Mouse (Mus musculus) embryonic facial prominence, embryonic 13.5 days (tissue): Measurements from ENCODE around the gene Ctnna2. TPM values are rescaled to one million over a fixed set of nuclear protein-coding genes. Genes with fewer than 3 reads are reported as not detected.

ENCODE experiments used
- ATAC-seq: fragments of 200-750 bp; cut with Nextera tagmentation; 2 replicates; pipeline ENCODE4 v1.8.0; 2017; ENCODE audit warnings: low read depth; ENCODE audit not compliant: insufficient number of reproducible peaks, insufficient read depth, low FRiP score, low TSS enrichment
- H3K27ac ChIP-seq: fragments of 300-500 bp; sonication (generic); 2 replicates; pipeline ENCODE4 v1.5.1; 2015; ENCODE audit warnings: moderate library complexity, mild to moderate bottlenecking, inconsistent platforms
- H3K27me3 ChIP-seq: fragments of 300-500 bp; sonication (generic); 2 replicates; pipeline ENCODE4 v1.6.1; 2015; ENCODE audit warnings: mild to moderate bottlenecking, inconsistent platforms
- H3K36me3 ChIP-seq: fragments of 300-500 bp; sonication (generic); 2 replicates; pipeline ENCODE4 v1.6.1; 2015; ENCODE audit warnings: mild to moderate bottlenecking, inconsistent platforms
- H3K4me1 ChIP-seq: fragments of 300-500 bp; sonication (generic); 2 replicates; pipeline ENCODE4 v1.6.1; 2015; ENCODE audit warnings: inconsistent platforms
- H3K4me2 ChIP-seq: fragments of 300-500 bp; sonication (generic); 2 replicates; pipeline ENCODE4 v1.6.1; 2015; ENCODE audit warnings: moderate library complexity, mild to moderate bottlenecking, inconsistent platforms
- H3K4me3 ChIP-seq: fragments of 300-500 bp; sonication (generic); 2 replicates; pipeline ENCODE4 v1.5.1; 2015; ENCODE audit warnings: mild to moderate bottlenecking, inconsistent platforms
- H3K9ac ChIP-seq: fragments of 300-500 bp; sonication (generic); 2 replicates; pipeline ENCODE4 v1.6.1; 2015; ENCODE audit warnings: mild to moderate bottlenecking, inconsistent platforms
- H3K9me3 ChIP-seq: fragments of 300-500 bp; sonication (generic); 2 replicates; pipeline ENCODE4 v1.6.1; 2016; ENCODE audit warnings: inconsistent platforms
- WGBS: fragments of 180-500 bp; shearing (Covaris S2); methylation state at CpG from one replicate; pipeline ENCODE4 v1.1.7; 2015; ENCODE audit warnings: mixed read lengths; 5-methylcytosine and 5-hydroxymethylcytosine counted together
- polyA plus RNA-seq: library from polyadenylated mRNA; unstranded; fragments of >200 nt; fragmentation: Nextera tagmentation; extraction: Ambion mirVana; gene quantifications from 2 replicates; pipeline ENCODE4 v1.2.1, GENCODE M21; 2015

Gene Ctnna2
- polyA plus RNA-seq, 1 experiment from 2014 or later, result 9.1 TPM

DNA sequence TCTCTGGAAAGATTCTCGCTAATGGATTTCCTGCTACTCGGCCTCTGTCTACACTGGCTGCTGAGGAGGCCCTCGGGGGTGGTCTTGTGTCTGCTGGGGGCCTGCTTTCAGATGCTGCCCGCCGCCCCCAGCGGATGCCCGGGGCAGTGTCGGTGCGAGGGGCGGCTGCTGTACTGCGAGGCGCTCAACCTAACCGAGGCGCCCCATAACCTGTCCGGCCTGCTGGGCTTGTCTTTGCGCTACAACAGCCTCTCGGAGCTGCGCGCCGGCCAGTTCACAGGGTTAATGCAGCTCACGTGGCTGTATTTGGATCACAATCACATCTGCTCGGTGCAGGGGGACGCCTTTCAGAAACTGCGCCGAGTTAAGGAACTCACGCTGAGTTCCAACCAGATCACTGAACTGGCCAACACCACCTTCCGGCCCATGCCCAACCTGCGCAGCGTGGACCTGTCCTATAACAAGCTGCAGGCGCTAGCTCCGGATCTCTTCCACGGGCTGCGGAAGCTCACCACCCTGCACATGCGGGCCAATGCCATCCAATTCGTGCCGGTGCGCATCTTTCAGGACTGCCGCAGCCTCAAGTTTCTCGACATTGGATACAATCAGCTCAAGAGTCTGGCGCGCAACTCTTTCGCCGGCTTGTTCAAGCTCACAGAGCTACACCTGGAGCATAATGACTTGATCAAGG is 735.8 kb downstream of the Ctnna2 start:
- Histone ChIP-seq H3K36me3 (no peaks in the 10 kb centered on the region), H3K4me1 (peaks cover 17% of the 10 kb centered on the region), H3K9me3 (no peaks in the 10 kb centered on the region), H3K4me2 (peak overlapping the region; percentile 98), H3K9ac (peak overlapping the region; percentile 74), H3K4me3 (peak overlapping the region; percentile 59), H3K27ac (peak overlapping the region; percentile 39; the same call in 1 of the 2 replicates), H3K27me3 (peaks cover 59% of the 10 kb centered on the region)
- 0 out of 2 replicates have a peak, but pooled peaks have one; percentile 7 for ATAC-seq
- WGBS, result under 1% methylated on average over 43 of the region's 43 CpGs

DNA sequence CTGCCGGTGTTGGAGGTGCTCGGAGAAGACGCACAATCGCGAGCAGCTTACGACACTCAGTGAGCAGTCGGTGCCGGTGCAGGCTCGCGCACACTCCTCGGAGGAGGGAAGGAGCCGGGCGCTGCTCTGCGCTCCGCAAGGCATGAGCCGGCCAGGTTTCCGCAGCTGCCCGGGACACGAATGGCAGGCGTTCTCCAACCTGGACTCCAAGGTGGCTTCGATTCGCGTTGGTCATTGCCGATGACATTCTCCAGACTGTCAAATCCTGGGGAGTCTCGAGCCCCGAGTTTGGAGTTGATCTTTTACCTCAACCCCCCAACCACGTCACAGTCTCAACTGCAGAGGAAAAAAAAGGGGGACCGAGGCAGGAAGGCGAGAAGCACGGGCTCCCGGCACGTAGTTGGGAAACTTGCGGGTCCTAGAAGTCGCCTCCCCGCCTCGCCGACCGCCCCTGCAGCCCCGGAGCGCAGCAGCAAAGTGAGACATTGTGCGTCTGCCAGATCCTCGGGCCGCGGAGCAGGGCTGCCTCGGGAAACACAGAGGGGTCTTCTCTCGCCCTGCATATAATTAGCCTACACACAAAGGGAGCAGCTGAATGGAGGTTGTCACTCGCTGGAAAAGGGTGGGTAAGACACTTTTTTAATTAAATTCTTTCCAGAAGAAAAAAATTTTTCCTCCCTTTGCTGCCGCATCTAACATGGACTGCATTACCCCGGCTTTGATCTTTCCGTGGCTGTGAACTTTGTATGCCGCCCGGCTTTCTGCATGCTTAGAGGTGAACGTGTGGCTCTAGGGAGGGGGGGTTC is 736.7 kb downstream of the Ctnna2 start, which contains the start of gene Lrrtm1:
Lrrtm1 (plus strand) TSS at position 89 of the 806 bp plus-strand sequence.
- H3K27me3 ChIP-seq, result peaks cover 58% of the 10 kb centered on the region
- H3K4me3 ChIP-seq, result peak within 1 kb of the TSS; percentile 59
- peak within 1 kb of the TSS; percentile 66 for H3K27ac ChIP-seq
- peak; percentile 85 for ATAC-seq
- H3K9me3 ChIP-seq, result no peaks in the 10 kb centered on the region
- H3K4me1 ChIP-seq, result peaks cover 17% of the 10 kb centered on the region
- no peaks in the 10 kb centered on the region for H3K36me3 ChIP-seq
- under 1% methylated on average over 53 of the region's 53 CpGs for WGBS
- peak within 1 kb of the TSS; percentile 74 for H3K9ac ChIP-seq
- H3K4me2 ChIP-seq, result peak within 1 kb of the TSS; percentile 98

DNA sequence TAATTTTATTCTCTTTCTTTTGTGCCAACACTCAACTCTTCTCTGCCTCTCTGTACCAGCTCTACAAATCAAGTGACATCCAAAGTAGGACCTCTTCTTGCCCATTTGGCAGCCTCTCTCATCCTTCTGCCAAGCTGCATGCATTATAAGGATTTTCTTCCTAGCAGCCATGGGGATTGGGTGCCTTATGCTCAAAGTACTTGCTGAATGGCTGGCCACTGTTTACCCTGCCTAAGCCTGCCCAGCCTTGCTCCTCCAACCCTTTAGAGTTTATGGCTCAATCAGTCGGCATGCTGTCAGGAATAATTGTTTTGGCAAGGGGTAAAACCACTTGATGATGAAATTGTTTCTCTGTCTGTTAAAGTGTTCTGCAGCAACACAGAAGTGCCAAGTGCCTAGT is 739.1 kb downstream of the Ctnna2 start:
- Histone ChIP-seq H3K4me3 (no peak overlapping the region), H3K9me3 (no peaks in the 10 kb centered on the region), H3K4me2 (no peak overlapping the region), H3K9ac (no peak overlapping the region), H3K27me3 (peaks cover 38% of the 10 kb centered on the region), H3K27ac (no peak overlapping the region), H3K4me1 (peaks cover 17% of the 10 kb centered on the region), H3K36me3 (no peaks in the 10 kb centered on the region)
- WGBS, result 46% methylated on average over 1 of the region's 1 CpGs
- ATAC-seq, result no peak

DNA sequence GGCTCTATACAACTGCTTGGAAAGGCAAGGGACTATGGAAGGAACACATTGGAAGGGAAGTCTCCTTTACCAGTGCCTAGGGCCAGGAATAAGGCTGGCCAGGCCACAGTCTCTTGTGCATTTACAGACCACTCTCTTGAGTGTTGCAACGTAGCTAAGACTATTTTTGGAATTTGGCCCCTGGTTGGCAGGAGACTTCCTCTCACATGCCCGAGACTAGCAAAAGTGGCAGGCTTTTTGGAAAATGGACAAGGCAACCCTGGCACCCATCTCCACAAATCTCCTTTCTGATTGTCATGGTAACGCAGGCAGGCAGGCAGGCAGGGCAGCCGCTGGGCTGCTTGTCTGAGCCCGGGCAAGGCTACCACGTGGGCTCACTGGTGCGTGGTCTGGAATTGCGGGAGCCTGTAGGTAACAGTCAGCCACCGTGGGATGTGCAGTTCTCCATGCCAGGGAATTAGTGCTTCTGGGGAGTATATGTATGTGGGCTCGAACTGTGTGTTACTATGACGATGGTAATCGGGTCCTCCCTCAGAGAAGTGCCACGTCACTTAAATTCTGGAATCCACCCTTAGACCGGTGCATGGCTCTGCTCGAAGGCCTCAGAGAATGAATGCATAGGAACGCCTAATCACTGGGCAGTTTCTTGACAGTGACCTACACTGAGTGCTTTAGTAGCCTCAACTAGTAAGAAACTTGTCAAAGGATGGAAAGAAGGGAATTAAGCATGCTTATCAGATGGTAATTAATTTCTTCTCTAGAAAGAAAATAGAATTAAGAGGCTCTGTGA is 756.5 kb downstream of the Ctnna2 start:
- Histone ChIP-seq H3K27ac (no peak overlapping the region), H3K9me3 (no peaks in the 10 kb centered on the region), H3K4me2 (no peak overlapping the region), H3K27me3 (no peaks in the 10 kb centered on the region), H3K4me3 (no peak overlapping the region), H3K4me1 (no peaks in the 10 kb centered on the region), H3K9ac (no peak overlapping the region), H3K36me3 (no peaks in the 10 kb centered on the region)
- WGBS, result 69% methylated on average over 16 of the region's 16 CpGs
- ATAC-seq, result no peak

DNA sequence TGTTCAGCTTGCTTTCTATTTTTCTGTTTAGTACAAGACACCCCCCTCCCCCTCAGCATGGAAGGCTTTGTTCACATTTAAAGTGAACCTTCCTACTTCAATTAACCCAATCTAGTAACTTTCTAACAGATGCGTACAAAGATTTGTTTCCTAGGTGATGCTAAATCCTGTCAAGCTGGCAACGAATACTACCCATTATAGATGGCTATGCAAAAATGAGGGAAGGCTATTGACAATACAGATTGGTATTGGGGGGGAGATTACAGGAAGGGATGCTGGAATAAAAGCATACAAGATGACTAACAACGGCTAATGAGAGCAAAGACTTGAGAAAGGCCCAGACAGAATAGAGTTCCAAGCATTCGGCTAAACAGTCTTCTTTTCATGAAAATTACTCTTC is 758.7 kb downstream of the Ctnna2 start:
- 68% methylated on average over 4 of the region's 4 CpGs for WGBS
- no peaks in the 10 kb centered on the region for H3K27me3 ChIP-seq

DNA sequence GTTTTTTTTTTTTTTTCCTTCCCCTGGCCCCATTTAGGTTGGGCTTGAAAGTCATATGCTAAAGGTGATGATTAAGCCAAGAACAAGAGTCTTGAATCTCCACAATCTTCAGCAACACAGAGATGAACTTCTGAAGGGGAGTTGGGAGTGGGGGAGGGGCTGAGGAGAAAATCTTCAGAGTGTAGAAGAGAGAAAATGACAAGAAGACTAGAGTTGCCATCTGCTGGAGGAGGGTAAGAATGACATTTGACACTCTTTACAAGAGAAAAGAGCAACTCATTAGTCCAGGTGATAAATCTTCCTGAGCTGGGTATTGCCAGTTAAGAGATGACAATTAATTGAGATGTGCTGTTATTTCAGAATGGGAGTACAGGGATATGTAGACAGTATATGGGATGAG is 760.6 kb downstream of the Ctnna2 start:
- Histone ChIP-seq H3K9me3 (no peaks in the 10 kb centered on the region), H3K27me3 (no peaks in the 10 kb centered on the region), H3K27ac (no peak overlapping the region), H3K9ac (no peak overlapping the region), H3K4me1 (no peaks in the 10 kb centered on the region), H3K4me3 (no peak overlapping the region), H3K36me3 (no peaks in the 10 kb centered on the region), H3K4me2 (no peak overlapping the region)
- ATAC-seq, result no peak

More for the DNA sequence above, 758.7 kb downstream of the Ctnna2 start:
- Histone ChIP-seq H3K9ac (no peak overlapping the region), H3K4me3 (no peak overlapping the region), H3K4me2 (no peak overlapping the region), H3K27ac (no peak overlapping the region), H3K36me3 (no peaks in the 10 kb centered on the region), H3K4me1 (no peaks in the 10 kb centered on the region), H3K9me3 (no peaks in the 10 kb centered on the region)
- ATAC-seq, result no peak

DNA sequence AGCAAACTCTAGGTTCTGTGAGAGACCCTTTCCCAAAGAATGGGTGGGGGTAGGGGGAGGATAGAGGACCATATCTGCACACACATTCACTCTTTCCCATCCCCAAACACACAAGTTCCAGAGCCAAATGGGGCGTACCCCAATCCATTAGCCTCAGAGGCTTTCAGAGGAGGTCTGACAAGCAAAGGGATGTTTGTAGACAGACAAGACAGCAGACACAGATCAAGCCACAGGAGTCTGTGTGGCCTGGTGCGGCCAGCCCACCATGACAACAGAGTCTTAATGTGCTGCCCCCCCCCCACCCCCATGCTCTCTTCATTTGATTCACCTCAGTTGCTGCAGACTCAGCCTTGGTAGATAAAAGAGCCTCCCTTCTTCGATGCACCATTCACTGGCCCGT is 764.2 kb downstream of the Ctnna2 start:
- Histone ChIP-seq H3K4me3 (no peak overlapping the region), H3K4me1 (no peaks in the 10 kb centered on the region), H3K4me2 (no peak overlapping the region), H3K27ac (no peak overlapping the region), H3K9ac (no peak overlapping the region), H3K9me3 (no peaks in the 10 kb centered on the region), H3K27me3 (no peaks in the 10 kb centered on the region), H3K36me3 (no peaks in the 10 kb centered on the region)
- no peak for ATAC-seq
- 85% methylated on average over 4 of the region's 4 CpGs for WGBS

DNA sequence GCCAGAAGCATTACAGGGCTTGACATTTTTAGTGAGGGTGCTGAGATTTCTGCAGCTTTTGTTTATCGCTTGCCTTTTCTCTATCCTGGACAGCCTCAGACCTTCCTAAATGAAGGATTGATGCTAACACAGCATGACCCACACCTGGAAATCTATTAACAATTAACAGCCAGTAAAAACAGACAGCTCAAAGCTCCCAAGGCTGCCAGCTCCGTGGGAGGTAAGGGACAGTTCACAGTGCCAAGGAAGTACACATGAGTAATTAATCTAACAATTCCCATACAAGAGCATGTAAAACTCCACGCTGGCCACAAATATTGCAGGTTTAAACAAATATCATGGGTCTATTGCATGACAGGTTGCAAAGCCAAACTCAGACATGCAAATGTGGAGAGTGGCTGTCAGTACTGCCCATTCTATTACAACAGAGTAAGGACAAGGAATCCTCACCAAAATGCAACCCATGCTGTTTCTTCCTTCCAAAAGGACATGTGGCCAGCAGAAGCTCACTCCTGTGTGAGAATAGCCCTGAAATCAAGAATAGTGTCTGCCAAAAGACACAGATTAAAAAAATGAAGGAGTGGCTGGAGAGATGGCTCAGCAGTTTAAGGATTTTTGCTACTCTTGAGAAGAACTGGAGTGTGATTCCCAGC is 765.6 kb downstream of the Ctnna2 start:
- no peak overlapping the region for H3K4me3 ChIP-seq
- no peaks in the 10 kb centered on the region for H3K9me3 ChIP-seq
- H3K36me3 ChIP-seq, result no peaks in the 10 kb centered on the region
- no peaks in the 10 kb centered on the region for H3K27me3 ChIP-seq
- H3K4me1 ChIP-seq, result no peaks in the 10 kb centered on the region
- no peak overlapping the region for H3K27ac ChIP-seq
- H3K4me2 ChIP-seq, result no peak overlapping the region
- 45% methylated on average over 3 of the region's 3 CpGs for WGBS
- ATAC-seq, result no peak
- H3K9ac ChIP-seq, result no peak overlapping the region

DNA sequence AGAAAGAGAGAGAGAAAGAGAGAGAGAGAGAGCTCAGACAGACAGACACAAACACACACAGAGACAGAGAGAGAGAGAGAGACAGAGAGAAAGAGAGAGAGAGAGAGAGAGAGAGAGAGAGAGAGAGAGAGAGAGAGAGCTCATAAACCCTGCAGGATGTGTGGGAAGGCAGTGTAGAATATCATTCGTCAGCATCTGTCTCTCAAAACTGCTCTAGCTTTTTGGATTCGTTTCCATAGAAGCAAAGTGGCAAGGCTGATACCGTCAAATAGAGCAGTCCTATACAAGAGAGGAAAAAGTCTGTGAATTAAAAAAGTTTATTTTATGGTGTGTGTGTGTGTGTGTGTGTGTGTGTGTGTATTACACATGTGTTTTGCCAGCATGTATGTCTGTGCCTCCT is 769.6 kb downstream of the Ctnna2 start:
- no peaks in the 10 kb centered on the region for H3K9me3 ChIP-seq
- no peaks in the 10 kb centered on the region; the same call in 1 of the 2 replicates for H3K4me1 ChIP-seq
- no peak overlapping the region for H3K4me3 ChIP-seq
- H3K9ac ChIP-seq, result no peak overlapping the region
- no peak overlapping the region for H3K27ac ChIP-seq
- no peak for ATAC-seq
- no peaks in the 10 kb centered on the region for H3K27me3 ChIP-seq
- H3K4me2 ChIP-seq, result no peak overlapping the region
- WGBS, result 82% methylated on average over 3 of the region's 3 CpGs
- no peaks in the 10 kb centered on the region for H3K36me3 ChIP-seq

DNA sequence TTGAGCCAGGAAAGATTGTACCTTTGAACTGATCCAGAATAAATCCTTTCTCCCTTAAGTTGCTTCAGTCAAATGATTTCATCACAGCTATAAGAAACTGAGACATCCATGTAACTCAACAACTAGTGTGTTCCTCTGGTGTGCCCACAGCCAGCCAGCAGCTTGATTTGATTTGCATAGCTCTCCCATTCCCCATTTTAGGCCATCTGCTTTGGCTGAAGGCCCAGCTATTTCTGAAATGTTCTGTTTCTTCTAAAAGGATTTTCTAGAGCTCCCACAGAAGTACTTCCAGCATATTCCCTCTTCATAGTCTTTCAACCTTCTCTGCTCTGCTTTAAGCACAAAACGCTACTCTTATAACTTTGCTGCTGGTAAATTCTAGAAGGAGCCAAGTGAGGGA is 770.3 kb downstream of the Ctnna2 start:
- Histone ChIP-seq H3K9ac (no peak overlapping the region), H3K4me2 (no peak overlapping the region), H3K4me3 (no peak overlapping the region), H3K27ac (no peak overlapping the region), H3K27me3 (no peaks in the 10 kb centered on the region), H3K4me1 (no peaks in the 10 kb centered on the region; the same call in 1 of the 2 replicates), H3K9me3 (no peaks in the 10 kb centered on the region), H3K36me3 (no peaks in the 10 kb centered on the region)
- no peak for ATAC-seq
- WGBS, result 61% methylated on average over 1 of the region's 1 CpGs

DNA sequence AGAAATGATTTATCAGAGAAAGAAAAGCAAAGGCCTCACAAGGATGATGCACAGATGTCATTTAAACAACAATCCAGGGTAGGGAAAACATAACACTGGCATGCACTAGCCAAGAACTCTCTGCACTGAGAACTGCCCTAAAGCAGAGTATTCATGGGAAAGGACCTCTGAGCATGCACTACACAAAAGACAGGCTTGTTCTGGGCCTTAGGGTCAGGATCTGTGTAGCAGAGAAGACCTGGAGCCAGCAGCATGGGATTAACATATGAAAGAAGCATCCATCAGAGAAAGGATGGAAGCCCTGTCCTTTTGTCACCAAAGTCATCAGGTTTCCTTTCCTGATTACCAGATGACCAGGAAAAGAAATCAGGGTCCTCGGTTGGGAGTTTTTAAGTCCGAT is 780.1 kb downstream of the Ctnna2 start:
- Histone ChIP-seq H3K9me3 (no peaks in the 10 kb centered on the region), H3K9ac (no peak overlapping the region), H3K4me1 (no peaks in the 10 kb centered on the region), H3K4me3 (no peak overlapping the region), H3K27ac (no peak overlapping the region), H3K27me3 (no peaks in the 10 kb centered on the region), H3K4me2 (no peak overlapping the region), H3K36me3 (no peaks in the 10 kb centered on the region)
- ATAC-seq, result no peak
- WGBS, result 53% methylated on average over 2 of the region's 2 CpGs
